Mouse (Mus musculus) embryonic facial prominence, embryonic 14.5 days (tissue): ENCODE measurements around the gene 1700123O20Rik. TPM values are rescaled to one million over a fixed set of nuclear protein-coding genes. Genes with fewer than 3 reads are reported as not detected.
A peak's percentile ranks its signal among the peaks of the same experiment; 100 is the strongest.

Experiments used
- ATAC-seq: fragments of 200-750 bp; cut with Nextera tagmentation; 2 replicates; pipeline ENCODE4 v1.8.0; 2017; ENCODE audit warnings: low read depth, moderate number of reproducible peaks, moderate TSS enrichment
- DNase-seq: peaks from one replicate; pipeline ENCODE4 v3.0.0-alpha.2; 2015; ENCODE audit warnings: low spot score
- H3K27ac ChIP-seq: fragments of 300-500 bp; sonication (generic); replicated peaks from 2 replicates; pipeline ENCODE4 v1.5.1; 2014; ENCODE audit warnings: low read depth, mild to moderate bottlenecking, low read length, moderate library complexity
- H3K27me3 ChIP-seq: fragments of 300-500 bp; sonication (generic); replicated peaks from 2 replicates; pipeline ENCODE4 v1.6.1; 2014; ENCODE audit warnings: low read length; ENCODE audit not compliant: control insufficient read depth, insufficient read depth
- H3K36me3 ChIP-seq: fragments of 300-500 bp; sonication (generic); 2 replicates; pipeline ENCODE4 v1.6.1; 2014; ENCODE audit warnings: low read length, mixed read lengths; ENCODE audit not compliant: control insufficient read depth, insufficient read depth
- H3K4me1 ChIP-seq: fragments of 300-500 bp; sonication (generic); 2 replicates; pipeline ENCODE4 v1.6.1; 2014; ENCODE audit warnings: antibody characterized with exemption, low read length; ENCODE audit not compliant: control insufficient read depth, insufficient read depth
- H3K4me2 ChIP-seq: fragments of 300-500 bp; sonication (generic); 2 replicates; pipeline ENCODE4 v1.6.1; 2014; ENCODE audit warnings: low read depth, mild to moderate bottlenecking, low read length, moderate library complexity, mixed read lengths
- H3K4me3 ChIP-seq: fragments of 300-500 bp; sonication (generic); 2 replicates; pipeline ENCODE4 v1.5.1; 2014; ENCODE audit warnings: low read depth, mild to moderate bottlenecking, low read length
- H3K9ac ChIP-seq: fragments of 300-500 bp; sonication (generic); 2 replicates; pipeline ENCODE4 v1.6.1; 2014; ENCODE audit warnings: low read depth, mild to moderate bottlenecking, low read length, moderate library complexity, mixed read lengths
- H3K9me3 ChIP-seq: fragments of 300-500 bp; sonication (generic); 2 replicates; pipeline ENCODE4 v1.6.1; 2016; ENCODE audit warnings: low read length; ENCODE audit not compliant: control insufficient read depth
- WGBS: fragments of 180-500 bp; shearing (Covaris S2); extraction: QIAGEN DNeasy Blood & Tissue Kit; methylation state at CpG from one replicate; pipeline ENCODE4 v1.1.7; 2014; 5-methylcytosine and 5-hydroxymethylcytosine counted together
- polyA plus RNA-seq: library from polyadenylated mRNA; unstranded; fragments of >200 nt; fragmentation: Nextera tagmentation; extraction: Ambion mirVana; gene quantifications from 2 replicates; pipeline ENCODE4 v1.2.1, GENCODE M21; 2014

1700123O20Rik gene
- polyA plus RNA-seq, 1 experiment from 2014 or later = 70.7 TPM

GRCm38 (mm10) chr14:54644294-54644693 is 41.7 kb upstream of the 1700123O20Rik start:
- Histone ChIP-seq H3K9me3 (no peaks in the 10 kb centered on the region), H3K36me3 (peaks cover 74% of the 10 kb centered on the region), H3K27me3 (no peaks in the 10 kb centered on the region), H3K4me3 (no peak overlapping the region), H3K4me1 (0 out of 2 replicates have a peak, but pooled peaks cover 10% of the 10 kb centered on the region), H3K9ac (no peak overlapping the region), H3K4me2 (no peak overlapping the region), H3K27ac (no peak overlapping the region)
- WGBS = 84% methylated on average over 9 of the region's 9 CpGs
- ATAC-seq (no peak), DNase-seq (no peak)

GRCm38 (mm10) chr14:54646455-54646854 is 39.6 kb upstream of the 1700123O20Rik start:
- 91% methylated on average over 17 of the region's 17 CpGs for WGBS

GRCm38 (mm10) chr14:54646898-54647636 is 38.9 kb upstream of the 1700123O20Rik start:
- Histone ChIP-seq H3K4me3 (no peak overlapping the region), H3K9me3 (no peaks in the 10 kb centered on the region), H3K27ac (no peak overlapping the region), H3K9ac (no peak overlapping the region), H3K4me2 (no peak overlapping the region), H3K27me3 (no peaks in the 10 kb centered on the region), H3K4me1 (peaks cover 2% of the 10 kb centered on the region; the same call in 1 of the 2 replicates), H3K36me3 (peaks cover 95% of the 10 kb centered on the region)
- 88% methylated on average over 8 of the region's 8 CpGs for WGBS
- ATAC-seq = no peak
- DNase-seq = no peak

More at GRCm38 (mm10) chr14:54646455-54646854, 39.6 kb upstream of the 1700123O20Rik start:
- H3K36me3 ChIP-seq = peaks cover 94% of the 10 kb centered on the region
- H3K4me2 ChIP-seq = no peak overlapping the region
- no peak for DNase-seq
- no peak overlapping the region for H3K9ac ChIP-seq
- no peak overlapping the region for H3K4me3 ChIP-seq
- H3K27ac ChIP-seq = no peak overlapping the region
- no peaks in the 10 kb centered on the region for H3K9me3 ChIP-seq
- H3K4me1 ChIP-seq = no peaks in the 10 kb centered on the region
- ATAC-seq = no peak
- H3K27me3 ChIP-seq = no peaks in the 10 kb centered on the region

- Histone ChIP-seq H3K27ac (no peak overlapping the region), H3K27me3 (no peaks in the 10 kb centered on the region), H3K36me3 (peaks cover 87% of the 10 kb centered on the region), H3K9ac (no peak overlapping the region), H3K4me1 (peaks cover 10% of the 10 kb centered on the region; the same call in 1 of the 2 replicates), H3K4me2 (no peak overlapping the region), H3K4me3 (no peak overlapping the region), H3K9me3 (no peaks in the 10 kb centered on the region)
- 88% methylated on average over 4 of the region's 4 CpGs for whole genome bisulfite sequencing
- ATAC-seq = no peak
- no peak for DNase-seq
Observed at GRCm38 (mm10) chr14:54647900-54648299, 38.1 kb upstream of the 1700123O20Rik start.

GRCm38 (mm10) chr14:54650621-54651454 is 35.2 kb upstream of the 1700123O20Rik start:
- H3K9me3 ChIP-seq = no peaks in the 10 kb centered on the region
- no peak overlapping the region for H3K27ac ChIP-seq
- no peak overlapping the region for H3K9ac ChIP-seq
- H3K36me3 ChIP-seq = peaks cover 76% of the 10 kb centered on the region
- peaks cover 10% of the 10 kb centered on the region; the same call in 1 of the 2 replicates for H3K4me1 ChIP-seq
- WGBS = 64% methylated on average over 23 of the region's 23 CpGs
- peak; percentile 64 for ATAC-seq
- H3K27me3 ChIP-seq = no peaks in the 10 kb centered on the region
- H3K4me2 ChIP-seq = no peak overlapping the region
- H3K4me3 ChIP-seq = no peak overlapping the region
- peak; percentile 96 for DNase-seq

GRCm38 (mm10) chr14:54651556-54651955 is 34.5 kb upstream of the 1700123O20Rik start:
- no peak overlapping the region for H3K4me3 ChIP-seq
- WGBS = 68% methylated on average over 4 of the region's 4 CpGs
- ATAC-seq (no peak), DNase-seq (no peak)
- H3K27me3 ChIP-seq = no peaks in the 10 kb centered on the region
- peaks cover 10% of the 10 kb centered on the region; the same call in 1 of the 2 replicates for H3K4me1 ChIP-seq
- H3K9me3 ChIP-seq = no peaks in the 10 kb centered on the region
- peaks cover 76% of the 10 kb centered on the region for H3K36me3 ChIP-seq
- H3K9ac ChIP-seq = 0 out of 2 replicates have a peak overlapping the region, but pooled peaks have one; percentile 81
- no peak overlapping the region for H3K27ac ChIP-seq
- no peak overlapping the region for H3K4me2 ChIP-seq

GRCm38 (mm10) chr14:54652787-54653186 is 33.2 kb upstream of the 1700123O20Rik start:
- Histone ChIP-seq H3K4me1 (peaks cover 10% of the 10 kb centered on the region; the same call in 1 of the 2 replicates), H3K27me3 (no peaks in the 10 kb centered on the region), H3K27ac (peak overlapping the region; percentile 81), H3K4me2 (peak overlapping the region; percentile 73), H3K9me3 (no peaks in the 10 kb centered on the region), H3K36me3 (peaks cover 76% of the 10 kb centered on the region), H3K4me3 (peak overlapping the region; percentile 64), H3K9ac (peak overlapping the region; percentile 81)
- WGBS = 0% methylated on average over 7 of the region's 7 CpGs
- ATAC-seq (no peak), DNase-seq (no peak)

GRCm38 (mm10) chr14:54653496-54653895 is 32.5 kb upstream of the 1700123O20Rik start:
- peaks cover 10% of the 10 kb centered on the region; the same call in 1 of the 2 replicates for H3K4me1 ChIP-seq
- peak overlapping the region; percentile 73 for H3K4me2 ChIP-seq
- peak overlapping the region; percentile 81 for H3K9ac ChIP-seq
- no peaks in the 10 kb centered on the region for H3K9me3 ChIP-seq
- H3K27me3 ChIP-seq = no peaks in the 10 kb centered on the region
- ATAC-seq = peak; percentile 91
- H3K36me3 ChIP-seq = peaks cover 76% of the 10 kb centered on the region
- WGBS = under 1% methylated on average over 12 of the region's 12 CpGs
- H3K4me3 ChIP-seq = peak overlapping the region; percentile 64
- peak; percentile 96 for DNase-seq
- peak overlapping the region; percentile 81 for H3K27ac ChIP-seq
